Mouse (Mus musculus) MEL (cell line): ENCODE data around the gene Soat2. TPM values are rescaled to one million over a fixed set of nuclear protein-coding genes. Genes with fewer than 3 reads are reported as not detected.
A peak's percentile ranks its signal among the peaks of the same experiment; 100 is the strongest.

Source experiments
- DNase-seq: peaks from one replicate; pipeline ENCODE4 v3.0.0; 2011; ENCODE audit warnings: low read depth, low spot score
- H3K27ac ChIP-seq: 2 replicates; pipeline ENCODE4 v1.5.1; 2012; ENCODE audit warnings: low read depth, mild to moderate bottlenecking, control low read depth, low read length, moderate library complexity; ENCODE audit not compliant: control insufficient read depth
- H3K27me3 ChIP-seq, 2 experiments: fragments of 150-350 bp in 1 of 2; sonication (generic) in 1 of 2; 2 replicates each; pipeline ENCODE4 v1.6.1; 2012; ENCODE audit warnings: low read length in 2 of 2, mild to moderate bottlenecking in 2 of 2, improper control_type of control experiment in 1 of 2, moderate library complexity in 1 of 2; ENCODE audit not compliant: insufficient read depth in 2 of 2, control insufficient read depth in 1 of 2
- H3K36me3 ChIP-seq, 2 experiments: 2 replicates each; pipeline ENCODE4 v1.6.1; 2012 to 2014; ENCODE audit warnings: low read length in 2 of 2, improper control_type of control experiment in 1 of 2, inconsistent platforms in 1 of 2, mild to moderate bottlenecking in 1 of 2; ENCODE audit not compliant: insufficient read depth in 2 of 2, control insufficient read depth in 1 of 2
- H3K4me1 ChIP-seq, 2 experiments: fragments of 150-350 bp in 1 of 2; sonication (generic) in 1 of 2; 2 replicates each; pipeline ENCODE4 v1.6.1; 2012; ENCODE audit warnings: low read length in 2 of 2, improper control_type of control experiment in 1 of 2, mild to moderate bottlenecking in 1 of 2; ENCODE audit not compliant: insufficient read depth in 2 of 2, control insufficient read depth in 1 of 2
- H3K4me3 ChIP-seq, 2 experiments: fragments of 150-350 bp in 1 of 2; sonication (generic) in 1 of 2; 2 replicates each; pipeline ENCODE4 v1.5.1; 2012; ENCODE audit warnings: low read depth in 2 of 2, low read length in 2 of 2, mild to moderate bottlenecking in 2 of 2, moderate library complexity in 2 of 2, control low read depth in 1 of 2, improper control_type of control experiment in 1 of 2; ENCODE audit not compliant: control insufficient read depth in 1 of 2, insufficient read depth in 1 of 2
- H3K79me2 ChIP-seq: 2 replicates; pipeline ENCODE4 v1.6.1; 2012; ENCODE audit warnings: mild to moderate bottlenecking, low read length, moderate library complexity; ENCODE audit not compliant: control insufficient read depth, poor library complexity, insufficient read depth
- H3K9ac ChIP-seq: 2 replicates; pipeline ENCODE4 v1.6.1; 2012; ENCODE audit warnings: low read depth, mild to moderate bottlenecking, control low read depth, low read length, moderate library complexity; ENCODE audit not compliant: control insufficient read depth, poor library complexity, severe bottlenecking
- H3K9me3 ChIP-seq: fragments of 150-350 bp; sonication (generic); replicated peaks from 2 replicates; pipeline ENCODE4 v1.6.1; 2012; ENCODE audit warnings: mild to moderate bottlenecking, low read length, improper control_type of control experiment, moderate library complexity; ENCODE audit not compliant: insufficient read depth
- BHLHE40 ChIP-seq: IDR thresholded peaks from 2 replicates; pipeline ENCODE4 v1.6.1; 2012; ENCODE audit warnings: low read depth, mild to moderate bottlenecking, inconsistent platforms, low read length, improper control_type of control experiment, borderline replicate concordance
- CHD1 ChIP-seq: IDR thresholded peaks from 2 replicates; pipeline ENCODE4 v1.6.1; 2012; ENCODE audit warnings: low read depth, mild to moderate bottlenecking, inconsistent platforms, low read length, improper control_type of control experiment
- CHD2 ChIP-seq: IDR thresholded peaks from 2 replicates; pipeline ENCODE4 v1.6.1; 2011; ENCODE audit warnings: low read length, improper control_type of control experiment
- E2F4 ChIP-seq: IDR thresholded peaks from 2 replicates; pipeline ENCODE4 v1.6.1; 2011; ENCODE audit warnings: low read depth, low read length, improper control_type of control experiment, borderline replicate concordance
- ELF1 ChIP-seq: IDR thresholded peaks from 2 replicates; pipeline ENCODE4 v1.6.1; 2014; ENCODE audit warnings: low read depth, mild to moderate bottlenecking, inconsistent platforms, low read length, improper control_type of control experiment, moderate library complexity
- EP300 ChIP-seq, 2 experiments: IDR thresholded peaks; 2 replicates each; pipeline ENCODE4 v1.6.1; 2011; ENCODE audit warnings: improper control_type of control experiment in 2 of 2, low read length in 2 of 2, low read depth in 1 of 2, mild to moderate bottlenecking in 1 of 2
- ETS1 ChIP-seq: IDR thresholded peaks from 2 replicates; pipeline ENCODE4 v1.6.1; 2012; ENCODE audit warnings: low read depth, mild to moderate bottlenecking, inconsistent platforms, low read length, improper control_type of control experiment, moderate library complexity
- GATA1 ChIP-seq: IDR thresholded peaks from 2 replicates; pipeline ENCODE4 v1.6.1; 2011; ENCODE audit warnings: low read depth, low read length, improper control_type of control experiment
- HCFC1 ChIP-seq: IDR thresholded peaks from 2 replicates; pipeline ENCODE4 v1.6.1; 2012; ENCODE audit warnings: low read depth, mild to moderate bottlenecking, inconsistent platforms, low read length, improper control_type of control experiment, moderate library complexity
- JUND ChIP-seq: IDR thresholded peaks from 2 replicates; pipeline ENCODE4 v1.6.1; 2011; ENCODE audit warnings: low read depth, mild to moderate bottlenecking, improper control_type of control experiment, low read length
- MAX ChIP-seq: IDR thresholded peaks from 2 replicates; pipeline ENCODE4 v1.6.1; 2011; ENCODE audit warnings: low read length, improper control_type of control experiment
- MEF2A ChIP-seq: IDR thresholded peaks from 2 replicates; pipeline ENCODE4 v1.6.1; 2014; ENCODE audit warnings: low read depth, mild to moderate bottlenecking, inconsistent platforms, low read length, improper control_type of control experiment; ENCODE audit not compliant: poor library complexity, insufficient replicate concordance, severe bottlenecking; ENCODE audit errors: extremely low read depth
- MYB ChIP-seq: IDR thresholded peaks from 2 replicates; pipeline ENCODE4 v1.6.1; 2011; ENCODE audit warnings: mild to moderate bottlenecking, low read depth, low read length, improper control_type of control experiment
- RAD21 ChIP-seq: IDR thresholded peaks from 2 replicates; pipeline ENCODE4 v1.6.1; 2011; ENCODE audit warnings: mild to moderate bottlenecking, low read depth, low read length, improper control_type of control experiment
- RCOR1 ChIP-seq: IDR thresholded peaks from 2 replicates; pipeline ENCODE4 v1.6.1; 2012; ENCODE audit warnings: low read depth, mild to moderate bottlenecking, inconsistent platforms, low read length, improper control_type of control experiment
- SMC3 ChIP-seq: IDR thresholded peaks from 2 replicates; pipeline ENCODE4 v1.6.1; 2011; ENCODE audit warnings: low read depth, low read length, improper control_type of control experiment
- TAL1 ChIP-seq: IDR thresholded peaks from 2 replicates; pipeline ENCODE4 v1.6.1; 2012; ENCODE audit warnings: mild to moderate bottlenecking, inconsistent platforms, low read length, moderate library complexity, mixed read lengths
- TCF12 ChIP-seq: IDR thresholded peaks from 2 replicates; pipeline ENCODE4 v1.6.1; 2014; ENCODE audit warnings: low read depth, mild to moderate bottlenecking, inconsistent platforms, low read length, improper control_type of control experiment, moderate library complexity
- UBTF ChIP-seq: IDR thresholded peaks from 2 replicates; pipeline ENCODE4 v1.6.1; 2012; ENCODE audit warnings: low read depth, mild to moderate bottlenecking, inconsistent platforms, low read length, improper control_type of control experiment, moderate library complexity, borderline replicate concordance; ENCODE audit not compliant: insufficient read depth
- USF1 ChIP-seq: IDR thresholded peaks from 2 replicates; pipeline ENCODE4 v1.6.1; 2014; ENCODE audit warnings: low read depth, mild to moderate bottlenecking, inconsistent platforms, low read length, improper control_type of control experiment, moderate library complexity
- ZC3H11A ChIP-seq: IDR thresholded peaks from 2 replicates; pipeline ENCODE4 v1.6.1; 2012; ENCODE audit warnings: low read depth, mild to moderate bottlenecking, inconsistent platforms, low read length, improper control_type of control experiment
- ZKSCAN1 ChIP-seq: IDR thresholded peaks from 2 replicates; pipeline ENCODE4 v1.6.1; 2012; ENCODE audit warnings: low read depth, mild to moderate bottlenecking, inconsistent platforms, low read length, improper control_type of control experiment, moderate library complexity
- ZMIZ1 ChIP-seq: IDR thresholded peaks from 2 replicates; pipeline ENCODE4 v1.6.1; 2012; ENCODE audit warnings: low read depth, mild to moderate bottlenecking, inconsistent platforms, low read length, improper control_type of control experiment, moderate library complexity
- ZNF384 ChIP-seq: IDR thresholded peaks from 2 replicates; pipeline ENCODE4 v1.6.1; 2012; ENCODE audit warnings: low read depth, mild to moderate bottlenecking, inconsistent platforms, low read length, improper control_type of control experiment
- polyA plus RNA-seq, 2 experiments: library from polyadenylated mRNA; stranded (reverse) in 1 of 2; unstranded in 1 of 2; fragments of >175 nt in 1 of 2; fragments of >200 nt in 1 of 2; gene quantifications; 2 replicates each; pipeline versions ENCODE4 v1.2.1 to v1.2.4; 2012; ENCODE audit warnings: low replicate concordance in 2 of 2, low read depth in 1 of 2; ENCODE audit not compliant: insufficient read length in 2 of 2, insufficient read depth in 1 of 2, missing spikeins in 1 of 2
- total RNA-seq: library from RNA; depleted of rRNA; stranded (reverse); fragments of 300-350 nt; gene quantifications from 2 replicates; pipeline ENCODE4 v1.2.3, GENCODE M21; 2012

The Soat2 gene
- total and polyA plus RNA-seq, 3 experiments, result 20.0 to 44.8 TPM; not detected in 1

DNA sequence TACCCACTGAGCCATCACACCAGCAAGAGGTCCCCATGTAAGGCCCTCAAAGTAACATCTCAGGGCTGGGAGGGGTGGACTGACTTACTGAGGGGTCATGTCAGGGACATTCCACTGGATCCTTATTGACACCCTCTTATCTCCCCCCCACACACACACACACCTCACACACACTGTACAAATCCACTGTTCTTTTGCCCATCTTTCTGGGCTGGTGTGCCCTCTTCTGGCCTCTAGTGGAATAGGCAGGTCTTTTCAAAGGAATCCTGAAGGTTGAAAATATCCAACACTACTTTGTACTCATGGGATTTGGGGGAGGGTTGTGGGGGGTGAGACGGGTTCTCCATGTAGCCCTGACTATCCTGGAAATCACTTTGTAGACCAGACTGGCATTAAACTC, 3.4 kb upstream of the Soat2 start (continued):
- TF ChIP-seq HCFC1 (0 out of 2 replicates have a peak, but pooled peaks have one; percentile 33), GATA1 (peak; percentile 81), ZMIZ1 (no peak), SMC3 (peak; percentile 74)

DNA sequence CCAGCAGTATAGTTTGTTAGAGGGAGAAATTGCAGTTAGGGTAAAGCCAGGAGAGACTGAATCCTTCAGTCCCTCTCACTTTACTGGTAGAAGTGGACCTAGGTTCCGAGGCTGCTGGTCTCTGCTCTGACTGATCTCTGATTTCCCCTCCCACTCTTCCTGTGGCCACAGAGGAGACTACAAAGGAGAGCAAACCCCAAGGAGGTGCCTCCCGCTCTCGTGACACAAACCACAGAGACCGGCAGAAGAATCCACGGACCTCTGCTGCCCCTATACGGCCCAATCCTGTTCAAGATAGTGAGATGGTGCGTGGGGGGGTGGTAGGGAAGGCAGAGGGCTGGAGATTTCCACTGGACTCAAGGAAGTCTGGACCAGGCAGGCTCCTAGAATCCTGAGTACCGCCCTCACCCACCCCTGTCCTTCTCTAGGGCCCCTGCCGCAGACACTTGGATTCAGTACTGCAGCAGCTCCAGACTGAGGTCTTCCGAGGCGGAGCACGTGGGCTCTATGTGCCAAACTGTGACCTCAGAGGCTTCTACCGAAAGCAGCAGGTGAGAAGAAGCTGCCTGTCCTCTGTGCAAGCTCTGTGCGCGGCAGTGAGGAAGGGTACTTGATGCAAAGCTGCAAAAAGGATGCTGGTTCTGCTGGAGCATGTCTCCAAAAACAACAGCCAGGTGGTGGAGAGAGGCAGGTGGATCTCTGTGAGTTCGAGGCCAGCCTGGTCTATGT, 2.5 kb upstream of the Soat2 start:
- Histone ChIP-seq H3K27ac (no peak overlapping the region), H3K9ac (no peak overlapping the region), H3K4me1 (peaks cover 13 to 22% of the 10 kb centered on the region in 2 experiments), H3K9me3 (no peaks in the 10 kb centered on the region), H3K36me3 (peaks cover 0 to 21% of the 10 kb centered on the region in 2 experiments; a peak in 3 of 4 replicates), H3K4me3 (no peak overlapping the region), H3K79me2 (peaks cover 13% of the 10 kb centered on the region), H3K27me3 (no peaks in the 10 kb centered on the region)
- DNase-seq, result no peak
- TF ChIP-seq CHD2 (no peak), SMC3 (no peak), MYB (no peak)

DNA sequence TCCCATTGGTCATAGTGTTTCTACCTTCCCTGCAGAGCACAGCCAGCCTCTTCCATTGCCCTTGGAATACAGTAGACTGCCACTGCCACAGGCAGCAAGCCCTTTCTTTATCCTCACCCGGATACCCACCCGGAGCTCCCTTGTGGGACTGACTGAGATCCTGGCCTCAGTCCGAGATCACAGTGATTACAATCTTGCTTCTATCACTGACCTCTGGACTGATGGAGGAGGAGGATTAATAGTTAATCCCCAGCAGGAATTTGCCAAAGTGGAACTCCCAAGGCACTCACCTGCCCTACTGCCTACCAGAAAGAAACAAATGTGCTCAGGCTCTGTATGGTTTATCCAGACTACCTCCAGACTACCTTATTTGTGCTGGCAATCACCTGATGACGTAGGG, 765 bp upstream of the Soat2 start:
- H3K9ac ChIP-seq, result peak overlapping the region; percentile 82
- no peak for DNase-seq
- peak overlapping the region in 1 of 2 experiments; percentile 76; a peak in 2 of 4 replicates for H3K4me3 ChIP-seq
- peaks cover 13% of the 10 kb centered on the region for H3K79me2 ChIP-seq
- H3K9me3 ChIP-seq, result no peaks in the 10 kb centered on the region
- TF ChIP-seq ZKSCAN1 (no peak), ZNF384 (no peak), ZC3H11A (no peak), TAL1 (no peak), BHLHE40 (no peak), E2F4 (no peak), MAX (no peak), USF1 (no peak), RAD21 (no peak), ETS1 (no peak), RCOR1 (no peak), JUND (no peak), ELF1 (no peak), HCFC1 (no peak), TCF12 (no peak), EP300 (IDR thresholded peaks at IDR 0.05; ENCODE audit: low read depth in 1 of 2, low read length in 2 of 2) (no peak), UBTF (no peak), MEF2A (no peak), GATA1 (no peak), CHD1 (no peak)
- peaks cover 0 to 21% of the 10 kb centered on the region in 2 experiments; a peak in 3 of 4 replicates for H3K36me3 ChIP-seq
- H3K27ac ChIP-seq, result peak overlapping the region; percentile 93
- no peaks in the 10 kb centered on the region for H3K27me3 ChIP-seq
- H3K4me1 ChIP-seq, result peaks cover 13 to 22% of the 10 kb centered on the region in 2 experiments
